Mouse (Mus musculus) granulocyte monocyte progenitor cell, adult 5-6 weeks (primary cell): ENCODE data around the gene Serpinc1. TPM values are rescaled to one million over a fixed set of nuclear protein-coding genes. Genes with fewer than 3 reads are reported as not detected.
"Not testable (repeated sequence)": the region's sequence is repeated elsewhere in the genome, so short reads cannot be mapped to it uniquely, and the experiment has no call there.

Experiments
- ATAC-seq: replicated peaks from 2 replicates; pipeline ENCODE4 v1.8.0; 2016; ENCODE audit warnings: mild to moderate bottlenecking, moderate TSS enrichment, inconsistent platforms; ENCODE audit not compliant: poor library complexity, severe bottlenecking
- total RNA-seq, 2 experiments: library from RNA; stranded (forward) in 1 of 2; stranded (reverse) in 1 of 2; fragments of 200-712, 200-1000 nt in 1 of 2; fragments of >200 nt in 1 of 2; fragmentation: Nextera tagmentation in 1 of 2; gene quantifications; 2 replicates each; pipeline ENCODE4 v1.2.3; 2014 to 2017

Gene Serpinc1
- total RNA-seq, 2 experiments from 2014 or later, result 0.06 to 0.21 TPM

DNA sequence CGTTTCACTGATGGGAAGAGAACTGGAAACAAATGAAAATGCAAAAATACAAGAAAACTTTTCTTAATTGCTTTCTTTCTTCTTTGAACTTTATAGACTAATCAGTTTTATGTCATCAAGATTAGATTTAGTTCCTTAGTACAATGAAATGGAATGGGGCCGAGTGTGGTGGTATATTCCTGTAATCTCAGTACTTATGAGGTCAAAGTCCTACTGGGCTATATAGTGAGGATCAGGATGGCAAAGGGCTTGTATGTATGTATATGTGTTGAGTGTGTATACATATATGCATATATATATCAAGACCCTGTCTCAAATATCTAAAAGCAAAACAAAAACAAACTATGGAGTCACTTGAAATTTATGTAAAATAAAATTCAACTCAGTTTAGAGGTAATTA is 38.0 kb downstream of the Serpinc1 start:
- no peak for ATAC-seq

- ATAC-seq, result no peak
Measured at GRCm38 (mm10) chr1:161020051-161020450, 41.7 kb downstream of the Serpinc1 start.

DNA sequence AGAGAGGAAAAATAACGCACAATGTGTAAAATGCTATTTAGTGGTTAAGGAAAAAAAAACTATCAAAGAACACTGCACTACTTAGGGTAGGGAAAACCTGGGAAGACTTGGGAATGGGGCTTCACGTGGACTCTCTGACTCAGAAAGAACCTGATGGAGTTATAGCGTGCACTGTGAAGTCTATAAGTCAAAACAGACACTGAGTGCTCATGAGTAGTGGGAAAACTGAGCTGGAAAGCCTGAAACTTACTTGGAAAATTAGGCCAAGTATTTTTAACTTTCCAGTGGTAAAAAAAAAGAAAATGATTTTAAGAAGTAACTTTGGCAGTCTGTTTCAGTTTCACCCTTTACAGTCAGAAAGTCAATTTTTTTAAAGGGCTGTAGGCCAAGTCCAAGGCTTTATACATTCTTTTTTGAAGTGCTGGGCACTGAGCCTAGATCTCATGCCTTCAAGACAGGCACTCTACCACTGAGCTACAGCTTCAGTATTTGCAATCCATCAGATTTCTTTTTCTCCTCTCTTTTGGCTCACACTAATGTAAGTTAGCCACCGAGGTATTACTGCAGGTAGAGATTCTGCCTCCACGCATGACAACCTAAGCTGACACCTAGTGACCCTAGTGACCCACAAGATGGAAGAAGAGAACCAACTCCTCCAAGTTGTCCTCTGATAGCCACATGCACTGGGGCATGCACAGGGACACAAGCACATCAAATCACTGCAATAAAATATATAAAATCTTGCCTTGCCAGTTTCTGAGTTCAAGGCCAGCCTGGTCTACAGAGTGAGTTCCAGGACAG is 47.2 kb downstream of the Serpinc1 start:
- ATAC-seq, result no peak

GRCm38 (mm10) chr1:161027196-161027595 is 48.8 kb downstream of the Serpinc1 start:
- peak; percentile 37; the same call in 1 of the 2 replicates for ATAC-seq

- ATAC-seq, result not testable (repeated sequence)
Measured at GRCm38 (mm10) chr1:161028427-161028826, 50.0 kb downstream of the Serpinc1 start.

DNA sequence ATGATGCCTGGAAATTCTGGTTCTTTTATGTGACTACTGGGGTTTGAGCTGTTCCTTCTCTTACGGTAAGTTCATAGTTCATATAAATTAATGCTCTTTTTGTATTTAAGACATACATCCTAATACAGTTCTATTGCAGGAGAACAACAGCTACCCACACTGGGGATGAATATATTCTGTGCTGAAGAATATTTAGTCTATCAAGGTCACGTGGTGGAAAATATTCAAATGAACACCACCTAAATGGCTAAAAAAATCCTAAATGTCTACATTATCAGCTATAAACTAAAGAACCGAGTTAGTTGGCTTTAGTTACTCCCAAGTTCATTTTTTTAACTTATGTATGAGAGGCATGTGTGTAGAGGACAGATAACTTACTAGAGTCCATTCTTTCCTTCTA is 51.7 kb downstream of the Serpinc1 start:
- no peak for ATAC-seq

DNA sequence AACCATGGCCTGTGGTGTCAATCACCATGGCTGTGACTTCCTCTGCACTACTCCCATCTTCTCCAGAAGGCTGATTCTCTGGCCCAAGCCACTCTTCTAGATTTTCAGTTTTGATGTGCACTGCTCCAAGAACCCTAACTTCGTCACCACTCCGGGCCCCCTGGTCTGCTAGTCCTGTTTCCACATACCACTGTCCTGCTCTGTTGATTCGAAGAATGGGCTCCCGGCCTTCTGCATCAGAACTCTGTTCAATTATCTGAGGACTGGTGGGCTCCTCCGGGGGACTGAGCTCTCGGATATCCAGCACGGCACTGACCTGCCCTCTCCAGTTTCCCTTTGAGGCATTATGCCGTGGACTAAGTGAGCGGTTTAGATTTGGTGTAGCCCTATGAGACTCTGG is 53.5 kb downstream of the Serpinc1 start:
- ATAC-seq, result no peak

GRCm38 (mm10) chr1:161032345-161032744 is 54.0 kb downstream of the Serpinc1 start:
- ATAC-seq, result no peak

DNA sequence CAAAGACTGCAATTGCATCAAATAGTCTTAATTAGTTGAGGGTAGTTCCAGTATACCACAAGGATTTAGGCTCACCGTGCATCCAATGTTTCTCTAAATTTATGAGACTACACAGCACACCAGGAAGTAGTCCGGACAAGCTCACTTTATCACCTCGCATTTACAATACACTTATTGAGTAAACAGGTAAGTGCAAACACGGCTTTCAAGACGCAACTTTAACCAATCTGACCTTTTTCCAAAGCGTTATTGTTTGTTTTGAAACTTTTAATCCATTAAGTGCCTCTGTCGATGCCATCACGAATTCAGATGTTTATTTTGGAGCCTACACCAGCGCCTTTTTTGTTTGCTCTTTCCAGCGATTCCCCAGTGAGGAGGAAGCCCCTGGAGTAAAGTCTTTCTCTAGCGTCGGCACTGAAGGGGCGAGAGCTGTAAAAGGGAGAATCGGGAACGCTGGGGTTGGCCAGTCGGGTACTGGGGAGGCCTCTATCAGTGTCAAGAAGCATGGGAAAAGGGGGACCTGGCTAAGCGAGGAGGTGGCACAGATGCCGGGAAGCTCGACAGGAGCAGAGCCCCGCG is 55.6 kb downstream of the Serpinc1 start:
- peak; percentile 0; the same call in 1 of the 2 replicates for ATAC-seq

GRCm38 (mm10) chr1:161034435-161035280 is 56.3 kb downstream of the Serpinc1 start, which contains the start of gene Zbtb37:
Gene Zbtb37, minus strand, starts transcription at chr1:161034849.
- peak; percentile 67 for ATAC-seq

DNA sequence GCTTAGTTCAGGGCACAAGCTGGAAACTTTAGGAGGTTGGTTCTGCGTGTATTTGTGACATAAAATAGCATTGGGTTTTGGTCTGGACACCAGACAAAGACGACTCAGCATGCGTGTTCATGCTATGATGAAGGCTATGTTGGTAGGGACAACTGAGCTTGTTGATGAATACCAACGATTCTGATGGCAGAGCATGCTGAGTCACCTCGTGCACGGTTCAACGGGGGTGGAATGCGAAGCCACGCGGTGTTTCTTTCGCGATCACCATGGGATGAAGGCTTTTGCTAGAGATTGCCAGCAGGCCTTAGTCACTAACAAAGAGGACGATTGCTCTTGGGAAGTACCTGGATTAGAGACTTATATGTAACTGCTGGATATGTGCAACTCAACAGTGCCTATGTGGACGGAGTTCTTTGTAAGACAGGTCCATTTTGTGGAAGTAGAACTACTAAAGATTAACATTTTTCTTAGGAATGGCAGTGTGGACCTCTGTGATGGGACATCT is 56.9 kb downstream of the Serpinc1 start:
- ATAC-seq, result peak; percentile 54

DNA sequence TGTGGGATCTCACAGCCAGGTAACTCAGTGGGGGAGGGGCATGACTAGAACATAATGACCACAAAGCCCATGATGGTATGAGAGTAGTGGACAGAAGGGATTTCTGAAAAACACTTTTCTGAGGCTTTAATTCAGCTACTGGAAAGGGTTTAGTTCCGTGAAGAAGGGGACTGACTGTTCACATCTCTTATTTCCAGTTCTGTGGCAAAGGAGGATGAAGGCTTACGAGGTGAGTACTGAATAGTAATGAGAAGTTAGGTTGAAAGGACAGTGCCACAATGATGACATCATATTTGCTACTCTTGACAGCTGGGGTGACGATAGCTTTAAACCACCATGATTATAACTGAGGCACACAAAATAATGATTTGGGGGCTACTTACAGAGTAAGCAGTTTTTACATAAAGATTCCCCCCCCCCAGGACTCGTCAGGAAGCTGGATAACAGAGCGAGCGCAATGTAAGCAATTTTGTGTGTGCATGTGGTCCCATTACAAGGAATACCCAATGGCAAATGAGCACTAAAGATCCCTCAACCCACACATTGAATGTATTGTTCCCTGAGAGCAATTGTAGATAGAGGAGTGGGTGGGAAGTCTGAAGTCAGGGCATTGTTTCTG is 57.5 kb downstream of the Serpinc1 start:
- ATAC-seq, result 0 out of 2 replicates have a peak, but pooled peaks have one; percentile 0

- no peak for ATAC-seq
Measured at GRCm38 (mm10) chr1:161036411-161036841, 58.0 kb downstream of the Serpinc1 start.

DNA sequence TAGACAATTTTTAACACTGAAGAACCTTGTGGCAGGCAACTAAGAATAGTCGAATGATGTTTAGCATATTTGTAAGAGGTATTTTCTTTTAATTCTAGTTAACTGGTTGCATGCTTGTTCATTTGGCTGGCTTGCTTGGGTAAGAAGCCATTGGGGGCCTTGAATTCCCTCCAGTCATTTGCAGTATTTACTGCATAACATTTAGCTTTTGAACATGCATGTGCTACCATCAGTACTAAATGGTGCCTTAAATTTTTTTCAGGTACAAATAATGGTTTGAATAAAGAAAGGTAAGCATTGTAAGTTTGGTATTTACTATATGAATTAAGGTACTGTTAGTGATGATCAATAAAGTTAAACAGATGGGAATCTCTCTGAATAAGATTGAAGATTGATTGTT is 58.6 kb downstream of the Serpinc1 start:
- no peak for ATAC-seq

GRCm38 (mm10) chr1:161037599-161037998 is 59.2 kb downstream of the Serpinc1 start:
- ATAC-seq, result no peak

- no peak for ATAC-seq
Measured at GRCm38 (mm10) chr1:161038004-161038403, 59.6 kb downstream of the Serpinc1 start.

GRCm38 (mm10) chr1:161038968-161039721 is 60.8 kb downstream of the Serpinc1 start:
- ATAC-seq, result no peak

GRCm38 (mm10) chr1:161039741-161040425 is 61.5 kb downstream of the Serpinc1 start:
- peak; percentile 8 for ATAC-seq

GRCm38 (mm10) chr1:161040426-161040770 is 62.0 kb downstream of the Serpinc1 start:
- no peak; the same call in 1 of the 2 replicates for ATAC-seq
